Comparison of ENCODE assay signal across 10 mouse cellular contexts in genomic region chrX:152655796-152656608, GRCm38 (mm10).
A peak's percentile ranks its signal among the peaks of the same experiment; 100 is the strongest.
DNase-seq lines count a peak whose midpoint lies in the region; ATAC-seq lines count a peak whose summit lies in the region.
"Had no signal": no experiment of that assay in that cellular context is flagged by ENCODE, and none has a peak within 500 bp of the region (broad histone marks: within the 10 kb centered on the region; RNA-seq: fewer than 3 reads in every experiment).

No protein-coding gene starts in this region.

- H3K27ac ChIP-seq in hindbrain, embryonic 13.5 days = peak overlapping the region; percentile 79
- H3K27ac ChIP-seq in limb, embryonic 13.5 days = no peak overlapping the region
- H3K27ac ChIP-seq: limb, embryonic 15.5 days had no signal

- ATAC-seq in hindbrain, embryonic 13.5 days (ENCODE audit: low FRiP score) = peak; percentile 95
- ATAC-seq in limb, embryonic 13.5 days (ENCODE audit: low FRiP score, low read depth) = peak; percentile 84

- intact Hi-C loops in heart, postnatal 25 days (cut with DNase I) = no loop called here

- peaks cover 10% of the 10 kb centered on the region; the same call in 1 of the 2 replicates for H3K4me1 ChIP-seq in hindbrain, embryonic 13.5 days (replicated peaks)
- H3K4me1 ChIP-seq in limb, embryonic 13.5 days = peaks cover 13% of the 10 kb centered on the region; the same call in 1 of the 2 replicates

- no peaks in the 10 kb centered on the region for H3K36me3 ChIP-seq in hindbrain, embryonic 13.5 days
- H3K36me3 ChIP-seq in limb, embryonic 13.5 days = no peaks in the 10 kb centered on the region
- H3K36me3 ChIP-seq: limb, embryonic 15.5 days had no signal

- no peak overlapping the region for H3K9ac ChIP-seq in hindbrain, embryonic 13.5 days
- no peak overlapping the region for H3K9ac ChIP-seq in limb, embryonic 13.5 days
- H3K9ac ChIP-seq: limb, embryonic 15.5 days had no signal

- H3K4me2 ChIP-seq in hindbrain, embryonic 13.5 days = peak overlapping the region; percentile 37
- peak overlapping the region; percentile 3; the same call in 1 of the 2 replicates for H3K4me2 ChIP-seq in limb, embryonic 13.5 days (replicated peaks)
- H3K4me2 ChIP-seq: limb, embryonic 15.5 days had no signal

- peak; percentile 14 for DNase-seq in embryo, embryonic 10.5 days (ENCODE audit: low spot score)
- DNase-seq in embryo, embryonic 9.5 days (ENCODE audit: extremely low spot score) = no peak
- DNase-seq in right cerebral cortex, postnatal 10 days (ENCODE audit: low spot score in 2 of 2) = peak; percentile 31 to 54
- no peak for DNase-seq in spleen, adult 12 weeks (ENCODE audit: low spot score)
- DNase-seq in adrenal gland, postnatal 14 days = no peak
- no peak for DNase-seq in heart, postnatal 25 days (ENCODE audit: low spot score)
- DNase-seq: cerebellum, adult 9-11 months had no signal

- peaks cover 72% of the 10 kb centered on the region; the same call in 1 of the 2 replicates for H3K27me3 ChIP-seq in hindbrain, embryonic 13.5 days
- peaks cover 50% of the 10 kb centered on the region; the same call in 1 of the 2 replicates for H3K27me3 ChIP-seq in limb, embryonic 13.5 days

- no peaks in the 10 kb centered on the region for H3K9me3 ChIP-seq in hindbrain, embryonic 13.5 days
- H3K9me3 ChIP-seq in limb, embryonic 13.5 days = no peaks in the 10 kb centered on the region
- H3K9me3 ChIP-seq: limb, embryonic 15.5 days had no signal

- 26% methylated on average over 8 of the region's 8 CpGs for WGBS in hindbrain, embryonic 13.5 days
- whole genome bisulfite sequencing in limb, embryonic 13.5 days = 30% methylated on average over 8 of the region's 8 CpGs

- no peak overlapping the region for H3K4me3 ChIP-seq in hindbrain, embryonic 13.5 days
- no peak overlapping the region for H3K4me3 ChIP-seq in limb, embryonic 13.5 days
- H3K4me3 ChIP-seq: limb, embryonic 15.5 days had no signal

Comparison
In these comparisons a context has a peak if more than half of its experiments do, and no peak if none do; other contexts are left out.
1. DNase-seq: peak in embryo, embryonic 10.5 days (single experiment) and right cerebral cortex, postnatal 10 days (2 of 2); none in embryo, embryonic 9.5 days (single experiment), spleen, adult 12 weeks (single experiment), adrenal gland, postnatal 14 days (single experiment) and heart, postnatal 25 days (single experiment).